Mouse (Mus musculus) kidney, postnatal 4 days (tissue): ENCODE results near the gene Pdpk1.
"Not testable (repeated sequence)": the region's sequence is repeated elsewhere in the genome, so short reads cannot be mapped to it uniquely, and the experiment has no call there.

Experiments used
- DNase-seq, 2 experiments: peaks; one replicate each; pipeline ENCODE4 v3.0.0; 2021; ENCODE audit warnings: mixed read lengths in 2 of 2

Pdpk1 gene

GRCm38 (mm10) chr17:24111256-24111655 is 39.5 kb downstream of the Pdpk1 start:
- DNase-seq = no peak

DNA sequence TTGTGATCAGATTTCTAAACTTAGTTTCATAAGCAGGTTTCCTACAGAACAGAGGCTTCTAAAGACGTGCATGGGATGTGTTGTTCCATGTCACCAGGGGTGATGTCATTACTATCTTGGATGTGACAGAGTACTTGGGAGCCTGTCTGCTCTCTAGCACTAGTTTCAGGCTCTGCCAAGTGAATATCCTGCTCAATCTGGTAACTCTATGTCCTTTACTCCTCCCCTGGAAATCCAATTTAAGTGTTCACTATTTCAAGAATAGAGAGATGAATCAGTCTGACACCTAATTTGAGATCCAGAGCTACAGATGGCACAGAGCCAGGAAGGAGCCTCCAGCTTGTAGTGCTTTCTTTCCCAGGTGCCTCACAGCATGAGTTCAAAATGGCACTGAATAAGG is 41.8 kb downstream of the Pdpk1 start:
- no peak for DNase-seq

DNA sequence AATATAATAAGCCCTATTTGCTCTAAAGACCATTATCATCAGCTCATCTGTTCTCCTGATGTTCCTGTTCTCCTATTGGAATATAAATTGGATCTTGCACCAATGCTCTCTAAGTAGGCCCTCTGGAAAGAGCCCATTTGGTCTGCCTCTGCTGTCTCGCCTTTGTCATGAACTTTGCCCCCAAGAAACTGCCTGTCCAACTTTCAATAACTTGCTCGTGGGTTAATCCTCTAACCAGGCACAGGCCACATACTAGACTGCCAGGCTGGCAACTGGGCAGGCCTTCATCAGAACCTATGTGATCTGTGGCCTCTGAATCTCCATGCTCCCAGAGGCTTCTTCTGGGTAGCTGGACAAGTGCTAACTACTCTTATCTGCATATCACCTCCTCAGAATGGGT is 45.6 kb downstream of the Pdpk1 start:
- no peak for DNase-seq

DNA sequence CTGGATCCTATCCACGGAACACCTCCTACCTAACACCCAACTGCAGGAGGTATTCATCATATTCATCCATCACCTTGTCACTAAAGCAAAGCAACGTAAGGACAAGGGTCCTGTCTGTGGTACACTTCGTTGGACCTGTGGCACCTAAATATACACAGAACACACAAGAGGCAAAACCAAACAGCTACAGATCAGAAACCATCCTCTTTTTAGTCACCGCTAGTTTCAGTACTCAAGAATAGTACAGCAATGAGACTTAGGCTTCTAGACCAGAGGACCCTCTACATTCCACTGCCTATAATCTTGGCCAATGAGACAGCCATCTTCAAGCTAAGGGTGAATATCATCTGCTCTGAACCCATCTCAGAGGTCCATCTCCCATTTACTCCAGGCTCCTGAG is 52.4 kb downstream of the Pdpk1 start:
- DNase-seq = no peak

DNA sequence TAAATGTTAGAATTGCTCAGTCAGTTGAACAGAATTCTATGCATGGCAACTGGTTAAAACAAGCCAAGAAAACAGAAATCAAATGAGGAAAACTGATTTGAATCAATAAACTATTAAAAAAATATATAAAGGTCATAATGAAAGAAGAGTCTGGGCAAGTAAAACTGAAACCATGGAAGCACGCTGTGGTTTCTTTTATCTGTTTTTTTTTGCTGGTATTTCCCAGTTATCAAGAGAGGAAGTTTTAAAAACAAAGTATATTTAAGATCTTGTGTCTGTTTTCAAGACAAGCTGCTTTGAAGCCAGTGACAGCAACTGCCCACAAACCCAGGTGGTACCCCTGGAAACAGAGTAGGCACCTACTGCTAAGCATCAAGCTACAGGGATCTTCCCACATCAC is 60.1 kb downstream of the Pdpk1 start:
- no peak for DNase-seq

DNA sequence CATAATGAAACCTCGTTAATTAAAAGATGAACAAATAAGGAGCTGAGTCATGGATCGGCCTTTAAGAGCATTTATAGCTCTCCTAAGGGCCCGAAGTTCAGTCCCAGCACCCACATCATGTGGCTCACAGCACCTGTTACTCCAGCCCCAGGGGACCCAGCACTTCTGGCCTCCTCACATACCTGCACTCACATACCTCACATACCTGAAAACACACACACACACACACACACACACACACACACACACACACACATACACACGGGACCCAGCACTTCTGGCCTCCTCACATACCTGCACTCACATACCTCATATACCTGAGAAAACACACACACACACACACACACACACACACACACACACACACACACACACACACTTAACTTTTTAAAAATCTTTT is 64.3 kb downstream of the Pdpk1 start:
- not testable (repeated sequence) for DNase-seq

GRCm38 (mm10) chr17:24084593-24084992 is 66.1 kb downstream of the Pdpk1 start:
- DNase-seq = no peak

DNA sequence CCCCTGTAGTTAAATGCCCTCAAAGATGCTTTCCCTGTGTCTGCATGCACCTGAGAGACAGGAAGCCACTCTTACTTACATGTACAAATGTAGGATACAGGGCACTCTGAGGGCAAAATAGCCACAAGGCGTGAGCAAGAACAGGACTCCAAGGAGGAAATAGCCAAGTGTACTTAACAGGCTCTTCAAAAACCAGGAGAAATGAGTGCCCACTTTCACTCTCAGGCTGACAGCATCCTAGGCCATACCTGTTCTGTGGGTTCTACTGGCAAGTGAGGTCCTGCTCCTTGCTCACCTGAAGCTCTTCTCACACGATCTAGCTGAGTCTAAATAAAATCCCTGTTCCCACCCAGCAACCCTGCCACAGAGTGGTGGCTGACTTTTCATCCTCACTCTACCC is 73.6 kb downstream of the Pdpk1 start:
- DNase-seq = no peak

- DNase-seq = peak; percentile 95 to 96
Observed at GRCm38 (mm10) chr17:24072919-24073696, 77.6 kb downstream of the Pdpk1 start, which contains the start of gene Kctd5. Kctd5 (minus strand) TSS chr17:24073485.

GRCm38 (mm10) chr17:24069531-24069930 is 81.2 kb downstream of the Pdpk1 start:
- no peak for DNase-seq

DNA sequence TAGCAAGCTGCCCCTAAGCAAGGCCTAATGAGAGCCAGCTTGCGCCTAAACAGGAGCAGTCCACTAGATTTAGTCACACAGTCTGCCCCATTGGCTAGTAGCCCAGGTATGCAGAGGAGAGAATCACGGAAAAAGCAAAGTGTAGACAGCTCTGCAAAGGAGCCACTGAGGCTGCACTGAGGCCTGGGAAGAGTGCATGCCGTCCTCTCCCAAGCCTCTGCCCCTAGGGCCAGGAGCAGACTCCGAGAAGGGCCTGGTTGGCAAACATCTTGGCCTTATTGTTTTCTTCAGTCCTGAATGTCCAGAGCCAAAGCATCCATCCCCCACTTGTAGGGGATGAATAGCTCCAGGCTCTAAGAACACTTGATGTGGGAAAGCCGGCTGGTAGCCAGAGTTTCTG is 82.5 kb downstream of the Pdpk1 start:
- DNase-seq = no peak

- DNase-seq = no peak
Observed at GRCm38 (mm10) chr17:24062459-24063155, 88.1 kb downstream of the Pdpk1 start.

- DNase-seq = no peak
Observed at GRCm38 (mm10) chr17:24057730-24058245, 92.9 kb downstream of the Pdpk1 start.

DNA sequence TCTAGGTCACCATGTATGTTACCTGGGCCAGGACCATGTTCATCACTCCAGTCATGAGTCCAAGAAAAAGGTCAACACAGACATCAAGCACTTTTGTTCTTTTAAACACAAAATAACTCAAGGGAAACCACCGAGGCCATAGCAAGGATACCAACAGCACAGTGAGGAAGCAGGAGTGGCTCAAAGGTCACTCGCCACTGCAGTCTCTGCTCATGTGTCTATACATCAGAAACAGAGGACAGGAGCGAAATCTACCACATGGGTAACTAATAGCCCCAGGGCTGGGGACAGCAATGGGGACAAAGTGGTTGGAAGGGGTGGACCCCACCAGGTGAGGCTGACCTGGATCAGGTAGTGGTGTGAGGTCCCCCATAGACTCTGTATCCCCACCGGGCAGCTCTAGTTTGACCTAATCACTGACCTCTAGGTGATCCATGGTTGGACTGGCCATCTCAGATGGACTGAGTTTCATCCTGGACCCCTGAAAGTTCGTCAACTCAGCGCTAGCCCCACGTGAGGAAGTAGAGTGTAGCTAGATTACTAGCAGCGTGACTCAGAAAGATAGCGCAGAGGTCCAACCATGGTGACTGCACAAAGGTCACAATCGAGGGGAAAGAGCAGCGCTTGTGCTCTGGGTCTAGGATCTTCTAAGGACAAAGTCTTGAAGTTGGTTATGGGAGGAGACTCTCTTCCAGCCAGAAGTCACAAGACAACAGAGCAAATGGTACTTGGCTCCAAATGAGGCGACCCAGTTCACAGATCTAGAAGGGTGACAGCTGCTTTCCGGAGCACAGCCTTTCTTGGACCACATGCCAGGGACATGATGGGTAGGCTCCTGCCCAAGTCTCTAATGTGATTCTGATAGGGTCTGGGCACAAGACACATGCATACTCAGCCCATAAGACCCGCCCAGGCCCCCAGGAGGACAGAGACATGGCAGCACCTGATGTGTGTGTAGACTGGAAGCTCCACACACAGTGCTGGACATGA is 93.8 kb downstream of the Pdpk1 start:
- no peak for DNase-seq

- no peak for DNase-seq
Observed at GRCm38 (mm10) chr17:24049008-24049407, 101.7 kb downstream of the Pdpk1 start.

DNA sequence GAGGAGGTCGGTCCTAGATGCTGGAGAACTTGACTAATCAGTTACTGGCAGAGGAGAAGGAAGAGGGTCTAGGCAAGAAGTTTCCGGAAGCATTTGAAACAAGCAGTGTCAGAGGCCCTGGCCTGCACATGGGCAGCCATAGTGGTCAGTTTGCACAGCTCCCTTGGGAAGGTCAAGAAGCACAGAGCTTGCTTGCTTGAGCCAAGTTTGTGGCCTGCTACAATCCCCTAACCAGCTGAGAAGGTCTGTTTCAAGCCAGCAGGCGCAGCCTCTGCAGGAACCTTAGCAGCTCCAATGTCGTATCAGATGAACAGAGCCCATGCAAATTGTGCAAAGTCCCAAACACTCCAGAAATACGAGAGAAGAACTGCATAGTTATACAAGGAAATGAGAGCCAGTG is 102.7 kb downstream of the Pdpk1 start:
- no peak for DNase-seq

GRCm38 (mm10) chr17:24046026-24046425 is 104.7 kb downstream of the Pdpk1 start:
- no peak for DNase-seq

GRCm38 (mm10) chr17:24045608-24046007 is 105.1 kb downstream of the Pdpk1 start:
- DNase-seq = no peak

DNA sequence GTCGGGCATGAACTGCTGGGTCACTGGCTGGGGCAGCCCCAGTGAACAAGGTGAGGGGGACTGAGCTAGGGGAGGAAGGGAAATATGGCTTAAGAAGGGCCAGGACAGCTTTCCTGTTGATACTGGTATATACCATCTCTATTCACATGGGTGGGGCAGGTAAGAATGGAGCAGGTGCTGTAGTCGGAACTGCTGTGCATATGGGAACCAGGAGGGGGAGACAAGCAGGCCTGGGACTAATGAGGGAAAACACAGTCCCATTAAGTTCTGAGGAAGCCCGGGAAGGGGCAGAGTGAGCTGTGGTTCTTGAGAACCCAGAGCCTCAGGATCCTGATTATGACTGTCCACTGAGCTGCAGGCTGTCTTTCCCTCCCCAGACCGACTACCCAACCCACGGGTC is 106.2 kb downstream of the Pdpk1 start:
- no peak for DNase-seq

DNA sequence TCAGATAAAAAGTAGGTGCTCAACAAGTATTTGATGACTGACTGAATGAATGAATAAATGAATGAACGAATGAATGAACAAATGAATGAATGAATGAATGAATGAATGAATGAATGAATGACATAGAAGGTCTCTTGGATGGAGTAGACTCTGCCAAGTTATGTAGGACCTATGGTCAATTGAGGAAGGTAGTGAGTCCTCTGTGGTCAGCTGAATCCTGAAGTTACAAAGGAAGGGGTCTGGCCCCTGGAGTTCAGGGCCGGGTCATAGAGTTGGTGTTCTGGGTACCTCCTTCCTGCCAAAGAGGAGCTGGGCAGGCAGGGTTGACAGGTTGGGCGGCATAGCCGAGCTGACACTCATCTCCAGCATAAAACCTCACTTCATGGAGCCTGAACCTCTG is 112.9 kb downstream of the Pdpk1 start, which contains the start of gene Prss27:
Prss27 (plus strand) TSS at position 301 of the 400 bp plus-strand sequence.
- no peak for DNase-seq

DNA sequence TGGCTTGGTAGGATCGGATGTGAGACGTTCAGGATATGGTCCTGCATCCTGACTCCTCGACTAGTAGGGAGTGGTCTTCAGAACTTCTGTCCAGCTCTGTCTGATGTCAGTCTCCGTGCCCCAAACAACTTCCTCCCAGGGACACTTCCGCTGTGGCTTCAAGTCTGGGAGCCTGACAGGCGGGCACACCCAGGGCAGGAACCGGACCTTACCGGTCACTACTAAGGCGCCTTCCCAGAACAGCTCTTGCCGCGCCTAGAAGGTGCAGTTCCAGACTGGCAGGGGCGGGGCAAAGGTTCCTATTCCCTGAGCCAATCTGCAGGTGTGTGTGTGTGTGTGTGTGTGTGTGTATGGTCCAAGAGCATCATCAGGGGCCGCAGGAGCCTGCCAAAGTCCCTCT is 113.4 kb downstream of the Pdpk1 start:
- DNase-seq = no peak

GRCm38 (mm10) chr17:24036954-24037353 is 113.8 kb downstream of the Pdpk1 start:
- no peak for DNase-seq

GRCm38 (mm10) chr17:24035087-24035486 is 115.6 kb downstream of the Pdpk1 start:
- no peak for DNase-seq
